Mouse (Mus musculus): ENCODE results near the gene Fam196a. TPM values are rescaled to one million over a fixed set of nuclear protein-coding genes. Genes with fewer than 3 reads are reported as not detected.

Gene Fam196a
- polyA plus RNA-seq (2021; fragmentation: Nextera tagmentation), result 3.5 and 3.7 TPM in 2 replicates
- long read RNA-seq, experiment 1, partial matches to known transcripts, result 1 of 3 reads
- long read RNA-seq, experiment 1, other reads (novel, unspliced or antisense), result 2 of 3 reads
- long read RNA-seq, experiment 2, partial matches to known transcripts, result 0 of 5 reads
- long read RNA-seq, experiment 2, other reads (novel, unspliced or antisense), result 5 of 5 reads

GRCm38 (mm10) chr7:134937927-134938609 is at the start of gene Fam196a:
TSS of gene Fam196a (minus strand) at chr7:134938430.

Data from layer of hippocampus, adult 6 months (tissue).